Mouse (Mus musculus) heart, adult 8-10 months (tissue): ENCODE results near the gene Ifna5. TPM values are rescaled to one million over a fixed set of nuclear protein-coding genes. Genes with fewer than 3 reads are reported as not detected.
A peak's percentile ranks its signal among the peaks of the same experiment; 100 is the strongest.
"Not testable (repeated sequence)": the region's sequence is repeated elsewhere in the genome, so short reads cannot be mapped to it uniquely, and the experiment has no call there.

Source experiments
- DNase-seq: peaks from one replicate; pipeline ENCODE4 v3.0.0; 2022; ENCODE audit warnings: low spot score
- total RNA-seq, 4 experiments: library from RNA; stranded (reverse); gene quantifications; 2 replicates each; pipeline ENCODE4 v1.2.4; 2022

Ifna5 gene
- total RNA-seq, result not detected

GRCm38 (mm10) chr4:88835225-88835624 lies at the start of gene Ifna5:
Gene Ifna5 (plus strand): TSS chr4:88835525.
- DNase-seq, result not testable (repeated sequence)

GRCm38 (mm10) chr4:88788402-88788801 lies 46.9 kb upstream of the Ifna5 start, which contains the start of gene Gm13277:
Gene Gm13277 (plus strand): TSS chr4:88788632.
- DNase-seq, result peak; percentile 68

GRCm38 (mm10) chr4:88791250-88791649 lies 44.1 kb upstream of the Ifna5 start, which contains the start of gene Gm13278:
Gene Gm13278 (plus strand): TSS chr4:88791550.
- not testable (repeated sequence) for DNase-seq

GRCm38 (mm10) chr4:88793936-88794675 lies 41.2 kb upstream of the Ifna5 start, which contains the start of gene Gm13275:
Gene Gm13275 (plus strand): TSS chr4:88794487.
- peak; percentile 85 for DNase-seq

GRCm38 (mm10) chr4:88797097-88797496 lies 38.2 kb upstream of the Ifna5 start, which contains the start of gene Gm13279:
Gene Gm13279 (plus strand): TSS chr4:88797397.
- not testable (repeated sequence) for DNase-seq

- not testable (repeated sequence) for DNase-seq
These were observed 36.0 kb upstream of the Ifna5 start, which contains the start of gene Gm13285 for GRCm38 (mm10) chr4:88799365-88799764. Gene Gm13285 (plus strand): TSS chr4:88799665.

- not testable (repeated sequence) for DNase-seq
These were observed 32.4 kb upstream of the Ifna5 start, which contains the start of gene Gm13287 for GRCm38 (mm10) chr4:88802954-88803353. Gene Gm13287 (plus strand): TSS chr4:88803254.

- not testable (repeated sequence) for DNase-seq
These were observed 30.1 kb upstream of the Ifna5 start, which contains the start of gene Gm13288 for GRCm38 (mm10) chr4:88805231-88805630. Gene Gm13288 (plus strand): TSS chr4:88805531.

GRCm38 (mm10) chr4:88805761-88806160 lies 29.6 kb upstream of the Ifna5 start:
- not testable (repeated sequence) for DNase-seq

GRCm38 (mm10) chr4:88815928-88816327 lies 19.4 kb upstream of the Ifna5 start, which contains the start of gene Ifna7:
Gene Ifna7 (plus strand): TSS chr4:88816228.
- DNase-seq, result no peak

- DNase-seq, result no peak
These were observed 15.7 kb upstream of the Ifna5 start, which contains the start of gene Ifna11 for GRCm38 (mm10) chr4:88819659-88820058. Gene Ifna11 (plus strand): TSS chr4:88819959.

GRCm38 (mm10) chr4:88822995-88823394 lies 12.3 kb upstream of the Ifna5 start:
- no peak for DNase-seq

GRCm38 (mm10) chr4:88827116-88827515 lies 8.2 kb upstream of the Ifna5 start, which contains the start of gene Ifna6:
Gene Ifna6 (plus strand): TSS chr4:88827416.
- not testable (repeated sequence) for DNase-seq

GRCm38 (mm10) chr4:88830523-88830922 lies 4.8 kb upstream of the Ifna5 start:
- DNase-seq, result no peak

GRCm38 (mm10) chr4:88838828-88839227 lies 3.5 kb downstream of the Ifna5 start:
- no peak for DNase-seq

- DNase-seq, result no peak
These were observed 4.7 kb downstream of the Ifna5 start for GRCm38 (mm10) chr4:88840058-88840457.

GRCm38 (mm10) chr4:88841438-88841911 lies 6.2 kb downstream of the Ifna5 start, which contains the start of gene Ifna4:
Gene Ifna4 (plus strand): TSS chr4:88841861.
- DNase-seq, result no peak

GRCm38 (mm10) chr4:88845334-88845733 lies 10.0 kb downstream of the Ifna5 start:
- no peak for DNase-seq

GRCm38 (mm10) chr4:88849698-88850097 lies 14.4 kb downstream of the Ifna5 start, which contains the start of gene Ifna1:
Gene Ifna1 (plus strand): TSS chr4:88850087.
- no peak for DNase-seq

- DNase-seq, result no peak
These were observed 15.9 kb downstream of the Ifna5 start for GRCm38 (mm10) chr4:88851026-88851763.

GRCm38 (mm10) chr4:88859214-88859613 lies 23.9 kb downstream of the Ifna5 start:
- no peak for DNase-seq

- DNase-seq, result no peak
These were observed 28.0 kb downstream of the Ifna5 start for GRCm38 (mm10) chr4:88863309-88863708.
